Mouse (Mus musculus) E14TG2a.4 (cell line): ENCODE measurements around the gene Tfap2e.

ENCODE experiments used
- H3K27me3 ChIP-seq: 2 replicates; pipeline ENCODE4 v1.6.1; 2014; ENCODE audit warnings: low read length, control low read depth; ENCODE audit not compliant: insufficient read depth
- H3K36me3 ChIP-seq: 2 replicates; pipeline ENCODE4 v1.6.1; 2014; ENCODE audit warnings: low read length, control low read depth; ENCODE audit not compliant: insufficient read depth
- H3K4me1 ChIP-seq: replicated peaks from 2 replicates; pipeline ENCODE4 v1.6.1; 2014; ENCODE audit warnings: low read depth, low read length, control low read depth
- H3K4me3 ChIP-seq: replicated peaks from 2 replicates; pipeline ENCODE4 v1.5.1; 2014; ENCODE audit warnings: mild to moderate bottlenecking, low read length
- H3K9me3 ChIP-seq: 2 replicates; pipeline ENCODE4 v1.6.1; 2014; ENCODE audit warnings: low read length, control low read depth
- CTCF ChIP-seq: conservative IDR thresholded peaks from 2 replicates; pipeline ENCODE4 v1.5.1; 2014; ENCODE audit warnings: low read length
- NANOG ChIP-seq: IDR thresholded peaks from 2 replicates; pipeline ENCODE4 v1.6.1; 2014; ENCODE audit warnings: borderline replicate concordance, low read length, mixed read lengths
- POU5F1 ChIP-seq: IDR thresholded peaks from 2 replicates; pipeline ENCODE4 v1.6.1; 2014; ENCODE audit warnings: low read length, borderline replicate concordance

The Tfap2e gene

DNA sequence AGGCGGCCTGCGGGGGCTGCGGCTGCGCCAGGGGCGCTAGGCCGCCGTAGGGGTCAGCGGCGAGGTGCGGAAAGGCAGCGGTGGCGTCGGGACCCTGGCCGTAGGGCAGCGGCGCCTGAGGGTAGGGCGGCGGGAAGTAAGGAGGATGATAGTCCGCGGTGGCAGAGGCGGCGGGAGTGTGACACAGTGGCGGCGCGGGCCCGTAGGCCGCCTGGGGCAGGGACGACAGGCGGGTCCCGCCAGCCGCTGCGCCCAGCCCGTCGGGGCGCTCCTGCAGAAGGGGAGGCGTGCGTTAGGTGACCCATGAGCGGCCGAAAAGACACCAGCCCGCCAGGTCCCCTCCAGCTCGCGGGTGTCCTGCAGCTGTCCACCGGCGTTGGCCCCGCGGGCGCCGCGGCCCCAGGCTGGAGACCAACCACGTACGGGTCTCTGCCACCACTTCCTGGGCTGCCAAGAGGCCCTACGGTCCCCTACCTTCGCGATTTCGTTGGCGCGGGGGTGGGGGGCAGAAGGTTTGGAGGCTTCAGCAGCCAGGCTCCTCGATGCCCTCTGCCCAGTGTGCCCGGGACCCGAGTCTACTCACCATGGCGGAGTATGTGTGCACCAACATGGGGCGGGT lies 549 bp downstream of the Tfap2e start:
- peaks cover 56% of the 10 kb centered on the region for H3K4me1 ChIP-seq
- TF ChIP-seq CTCF: no peak
- TF ChIP-seq POU5F1: no peak
- no peak for TF ChIP-seq NANOG
- H3K4me3 ChIP-seq: peak overlapping the region; percentile 74
- H3K27me3 ChIP-seq: peaks cover 85% of the 10 kb centered on the region
- H3K36me3 ChIP-seq: no peaks in the 10 kb centered on the region
- H3K9me3 ChIP-seq: no peaks in the 10 kb centered on the region

DNA sequence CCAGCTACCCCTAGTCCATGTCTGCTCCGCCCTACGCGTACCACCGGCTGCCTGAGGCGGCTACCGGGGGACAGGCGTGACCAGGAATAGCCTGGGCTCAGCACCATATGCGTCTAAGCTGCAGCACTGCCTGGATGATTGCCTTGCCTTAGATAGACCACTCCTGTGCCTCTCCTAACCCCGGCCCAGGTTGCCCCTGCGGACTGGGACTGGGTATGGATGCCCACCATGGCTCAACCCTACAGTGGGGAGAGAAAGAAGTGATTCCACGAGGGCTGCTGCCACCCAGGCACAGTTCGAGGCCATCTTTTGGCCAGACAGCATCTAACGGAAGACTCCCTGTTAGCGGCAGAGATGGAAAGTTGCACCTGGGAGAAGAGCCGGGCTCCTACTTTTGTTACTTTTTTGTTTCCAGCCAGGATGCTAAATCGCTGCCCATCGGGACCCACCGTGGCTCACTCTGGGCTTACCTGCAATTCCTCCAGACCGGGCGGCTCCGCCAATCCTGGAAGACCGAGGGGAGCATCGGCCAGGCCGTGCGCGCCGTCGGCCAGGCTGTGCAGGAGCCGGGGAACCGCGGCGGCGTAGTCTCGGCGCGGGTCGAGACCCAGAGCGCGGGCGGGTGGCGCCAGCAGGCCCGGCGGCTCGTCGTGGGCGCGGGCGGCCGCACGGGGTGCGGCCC lies 1.2 kb downstream of the Tfap2e start:
- peak overlapping the region; percentile 74 for H3K4me3 ChIP-seq
- peaks cover 90% of the 10 kb centered on the region for H3K27me3 ChIP-seq
- no peak for TF ChIP-seq CTCF
- no peak for TF ChIP-seq POU5F1
- TF ChIP-seq NANOG: no peak
- H3K4me1 ChIP-seq: peaks cover 52% of the 10 kb centered on the region
- H3K9me3 ChIP-seq: no peaks in the 10 kb centered on the region
- H3K36me3 ChIP-seq: no peaks in the 10 kb centered on the region

DNA sequence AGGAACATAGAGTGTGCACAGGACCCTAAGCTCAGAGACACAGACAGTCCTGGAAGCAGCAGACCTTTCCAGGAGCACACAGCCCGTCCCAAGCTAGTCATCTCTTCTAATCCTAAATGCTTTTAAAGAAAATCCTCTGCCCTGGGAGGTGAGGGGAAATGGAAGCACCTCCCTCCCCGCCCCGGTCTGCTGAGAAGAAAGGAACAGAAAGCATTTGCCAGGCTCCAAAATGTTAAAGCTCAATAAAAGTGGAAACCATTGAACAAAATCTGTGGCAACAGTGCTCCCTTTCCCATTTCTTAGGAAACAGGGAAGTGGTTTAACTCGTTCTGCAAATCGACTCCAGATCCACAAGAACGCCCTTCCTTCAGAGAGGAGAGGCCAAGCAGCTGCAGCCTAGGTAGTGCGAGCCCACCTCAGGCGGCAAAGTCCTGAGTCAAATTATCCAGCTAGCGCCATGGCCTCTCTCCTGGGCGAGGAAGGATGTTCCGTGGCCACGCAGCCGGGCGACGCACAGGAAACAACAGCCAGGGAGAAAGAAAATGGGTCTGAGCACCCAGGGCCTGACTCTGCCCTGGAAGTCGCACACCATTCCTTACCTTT lies 1.9 kb downstream of the Tfap2e start:
- Histone ChIP-seq H3K27me3 (peaks cover 96% of the 10 kb centered on the region), H3K36me3 (no peaks in the 10 kb centered on the region), H3K4me1 (peaks cover 44% of the 10 kb centered on the region), H3K9me3 (no peaks in the 10 kb centered on the region), H3K4me3 (peak overlapping the region; percentile 74)
- TF ChIP-seq CTCF: no peak
- TF ChIP-seq NANOG: no peak
- TF ChIP-seq POU5F1: no peak

DNA sequence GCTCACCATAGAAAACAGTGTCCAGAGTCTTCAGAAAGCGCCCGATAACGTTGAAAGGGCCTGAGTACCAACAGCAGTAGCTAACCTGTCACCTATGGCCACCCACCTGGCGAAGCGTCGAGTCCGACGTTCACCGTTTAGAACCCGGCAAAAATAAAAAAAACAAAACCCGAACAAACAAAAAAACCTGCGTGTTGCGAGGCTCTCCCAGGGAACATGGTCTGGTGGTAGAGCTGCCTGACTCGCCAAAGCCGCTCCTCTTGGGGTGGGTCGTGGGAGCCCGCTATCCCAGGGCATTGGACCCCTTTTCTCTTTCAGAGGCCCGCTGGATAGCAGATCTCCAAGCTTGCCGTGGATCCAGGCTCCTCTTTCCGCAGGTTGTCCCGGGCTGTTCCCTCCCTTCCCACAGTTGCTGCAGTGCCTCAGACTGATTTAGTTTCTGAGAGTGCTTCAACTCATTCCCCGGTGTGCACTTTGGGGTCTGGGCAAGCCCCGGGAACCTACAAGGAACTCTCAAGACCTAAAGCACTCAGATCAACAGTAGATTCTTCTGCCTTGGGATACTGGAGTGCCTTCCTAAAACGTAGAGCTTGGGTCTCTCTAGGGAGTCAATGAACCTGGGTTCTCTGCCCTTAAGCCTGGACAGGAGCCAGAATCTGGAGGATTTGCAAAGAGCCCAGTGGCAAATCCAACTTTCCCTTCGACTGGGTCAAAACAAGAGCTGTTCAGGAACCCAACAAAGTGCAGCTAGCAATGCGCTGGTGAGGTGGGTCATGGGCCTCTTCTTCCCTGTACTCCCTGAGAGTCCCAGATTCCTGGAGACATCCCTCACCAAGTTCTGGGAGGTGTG lies 3.3 kb downstream of the Tfap2e start:
- H3K36me3 ChIP-seq: no peaks in the 10 kb centered on the region
- no peak for TF ChIP-seq CTCF
- no peak for TF ChIP-seq POU5F1
- no peak for TF ChIP-seq NANOG
- peak overlapping the region; percentile 60 for H3K4me3 ChIP-seq
- H3K27me3 ChIP-seq: peaks cover 86% of the 10 kb centered on the region
- H3K4me1 ChIP-seq: peaks cover 42% of the 10 kb centered on the region
- no peaks in the 10 kb centered on the region for H3K9me3 ChIP-seq

DNA sequence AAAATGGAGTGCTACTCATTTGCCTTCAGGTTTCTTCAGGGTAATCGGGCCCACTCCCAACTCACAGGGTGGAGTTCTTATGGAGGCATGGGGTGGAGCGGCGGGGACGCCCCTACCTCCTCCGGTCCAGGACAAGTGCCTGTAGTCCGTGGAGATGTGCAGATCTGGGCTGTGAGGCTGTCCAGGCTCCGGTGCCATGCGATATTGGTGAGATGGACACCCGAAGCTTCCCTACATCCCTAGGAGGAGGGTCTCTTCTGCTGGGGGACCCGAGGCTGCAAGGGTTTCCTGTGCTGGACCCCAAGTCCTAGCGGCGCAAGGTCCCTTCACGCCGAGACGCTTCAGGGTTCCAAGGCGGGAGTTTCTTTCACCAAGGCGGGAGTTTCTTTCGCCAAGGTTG lies 3.9 kb downstream of the Tfap2e start:
- TF ChIP-seq POU5F1 (no peak), NANOG (no peak), CTCF (no peak)
- H3K9me3 ChIP-seq: no peaks in the 10 kb centered on the region
- peaks cover 80% of the 10 kb centered on the region for H3K27me3 ChIP-seq
- H3K4me1 ChIP-seq: peaks cover 42% of the 10 kb centered on the region
- peak overlapping the region; percentile 60 for H3K4me3 ChIP-seq
- no peaks in the 10 kb centered on the region for H3K36me3 ChIP-seq

DNA sequence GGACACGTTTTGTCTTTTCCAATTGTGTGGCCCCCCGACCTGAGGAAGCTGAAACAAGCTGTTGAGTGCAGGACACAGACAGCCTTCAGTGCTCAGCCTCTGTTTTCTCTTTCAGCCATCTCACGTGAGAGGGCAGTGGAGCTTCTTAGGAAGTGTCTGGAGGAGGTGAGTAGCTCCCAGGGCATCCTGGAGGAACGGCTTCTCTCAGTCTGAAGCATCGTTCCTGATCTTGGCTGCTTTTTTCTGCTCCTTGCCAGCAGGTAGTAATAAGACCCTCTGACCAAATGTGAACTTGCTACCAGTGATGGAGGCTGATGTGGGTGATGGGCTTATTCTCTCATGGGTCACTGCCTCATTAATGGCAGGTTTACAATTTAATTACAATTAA lies 28.6 kb downstream of the Tfap2e start:
- TF ChIP-seq NANOG (no peak), CTCF (no peak), POU5F1 (no peak)
- no peaks in the 10 kb centered on the region for H3K27me3 ChIP-seq
- no peak overlapping the region for H3K4me3 ChIP-seq
- 0 out of 2 replicates have a peak, but pooled peaks cover 4% of the 10 kb centered on the region for H3K4me1 ChIP-seq
- H3K36me3 ChIP-seq: peaks cover 93% of the 10 kb centered on the region
- no peaks in the 10 kb centered on the region for H3K9me3 ChIP-seq

DNA sequence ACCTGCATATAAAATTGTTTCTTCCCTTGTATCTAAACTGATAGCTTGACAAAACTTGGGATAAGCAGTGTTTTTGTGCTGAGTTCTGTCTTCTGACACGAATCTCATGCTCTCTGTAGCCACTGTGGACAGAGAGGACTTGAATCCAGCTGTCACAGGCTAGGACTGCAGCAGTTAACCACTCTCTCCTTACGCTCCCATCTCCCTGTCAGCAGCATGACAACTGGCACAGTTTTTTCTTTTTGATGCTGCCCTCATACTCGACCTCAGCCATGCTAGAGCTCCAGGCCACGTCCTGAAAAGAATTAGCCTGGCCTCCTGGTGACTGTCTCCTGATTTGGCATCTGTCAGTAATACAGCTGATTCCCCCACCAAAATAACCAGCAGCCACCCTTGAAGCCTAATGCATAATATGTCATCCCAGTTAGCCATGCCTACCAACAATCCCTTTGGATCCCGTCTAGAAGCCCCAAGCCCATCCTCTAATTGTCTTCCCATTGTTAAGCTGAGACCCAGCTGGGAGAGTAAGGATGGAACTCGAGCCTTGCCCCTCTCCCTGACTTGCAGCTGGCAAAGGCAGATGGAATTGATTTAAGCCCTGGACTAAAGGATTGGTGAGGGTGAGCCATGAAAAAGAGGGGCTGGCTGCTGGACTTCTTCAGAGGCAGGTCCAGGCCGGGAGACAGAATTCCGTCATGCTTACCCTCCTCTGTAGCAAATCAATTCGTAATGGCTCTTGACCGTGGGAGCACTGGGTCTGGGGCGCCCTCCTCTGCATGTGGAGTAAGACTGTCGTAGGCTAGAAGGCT lies 29.2 kb downstream of the Tfap2e start:
- Histone ChIP-seq H3K4me3 (no peak overlapping the region), H3K9me3 (no peaks in the 10 kb centered on the region), H3K4me1 (0 out of 2 replicates have a peak, but pooled peaks cover 4% of the 10 kb centered on the region), H3K36me3 (peaks cover 93% of the 10 kb centered on the region), H3K27me3 (no peaks in the 10 kb centered on the region)
- TF ChIP-seq POU5F1 (no peak), NANOG (no peak), CTCF (no peak)

DNA sequence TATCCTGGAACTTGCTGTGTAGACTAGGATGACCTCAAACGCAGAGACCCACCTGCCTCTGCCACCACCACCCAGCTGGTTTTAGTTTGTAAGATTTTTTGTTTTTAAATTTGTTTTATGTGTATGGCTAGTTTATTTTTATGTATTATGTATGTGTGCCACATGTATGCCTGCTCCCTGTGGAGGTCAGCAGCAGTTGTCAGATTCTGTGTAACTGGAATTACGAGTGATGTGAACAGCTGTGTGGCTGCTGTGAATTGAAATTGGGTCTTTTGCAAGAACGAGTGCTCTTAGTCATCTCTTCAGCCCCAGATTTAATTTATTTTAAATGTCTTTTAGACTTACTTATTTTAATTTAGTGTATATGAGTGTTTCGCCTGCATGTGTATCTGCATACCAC lies 39.1 kb downstream of the Tfap2e start:
- Histone ChIP-seq H3K27me3 (no peaks in the 10 kb centered on the region), H3K4me3 (no peak overlapping the region), H3K9me3 (no peaks in the 10 kb centered on the region), H3K36me3 (peaks cover 69% of the 10 kb centered on the region), H3K4me1 (peaks cover 7% of the 10 kb centered on the region)
- TF ChIP-seq POU5F1 (no peak), CTCF (no peak), NANOG (no peak)
